Comparison of ENCODE assay signal across 11 mouse cellular contexts in the genomic region with DNA sequence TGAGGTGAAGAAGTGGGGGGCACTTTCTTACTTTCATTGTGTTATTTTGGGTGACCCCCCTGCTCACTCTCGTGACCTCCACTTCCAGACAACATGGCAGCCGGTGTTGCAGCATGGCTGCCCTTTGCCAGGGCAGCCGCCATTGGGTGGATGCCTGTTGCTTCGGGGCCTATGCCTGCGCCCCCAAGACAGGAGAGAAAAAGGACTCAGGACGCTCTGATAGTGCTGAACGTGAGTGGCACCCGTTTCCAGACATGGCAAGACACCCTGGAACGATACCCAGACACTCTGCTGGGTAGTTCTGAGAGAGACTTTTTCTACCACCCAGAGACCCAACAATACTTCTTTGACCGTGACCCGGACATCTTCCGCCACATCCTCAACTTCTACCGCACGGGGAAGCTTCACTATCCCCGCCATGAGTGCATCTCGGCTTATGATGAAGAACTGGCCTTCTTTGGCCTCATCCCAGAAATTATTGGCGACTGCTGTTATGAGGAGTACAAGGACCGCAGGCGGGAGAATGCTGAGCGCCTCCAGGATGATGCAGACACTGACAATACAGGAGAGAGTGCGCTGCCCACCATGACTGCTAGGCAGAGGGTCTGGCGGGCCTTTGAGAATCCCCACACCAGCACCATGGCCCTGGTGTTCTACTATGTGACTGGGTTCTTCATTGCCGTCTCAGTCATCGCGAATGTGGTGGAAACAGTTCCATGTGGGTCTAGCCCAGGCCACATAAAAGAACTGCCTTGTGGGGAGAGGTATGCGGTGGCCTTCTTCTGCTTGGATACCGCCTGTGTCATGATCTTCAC. TPM values are rescaled to one million over a fixed set of nuclear protein-coding genes. Genes with fewer than 3 reads are reported as not detected.
DNase-seq lines count a peak whose midpoint lies in the region; ATAC-seq and TF ChIP-seq lines count a peak whose summit lies in the region.
"Had no signal": no experiment of that assay in that cellular context is flagged by ENCODE, and none has a peak within 500 bp of the region (broad histone marks: within the 10 kb centered on the region; RNA-seq: fewer than 3 reads in every experiment).

No protein-coding gene starts in this region.

- H3K27me3 ChIP-seq in forebrain, embryonic 10.5 days (ENCODE audit: poor library complexity, severe bottlenecking), result peaks cover 24% of the 10 kb centered on the region
- no peaks in the 10 kb centered on the region for H3K27me3 ChIP-seq in forebrain, embryonic 16.5 days (replicated peaks; ENCODE audit: control insufficient read depth, insufficient read depth, low read length)
- H3K27me3 ChIP-seq in midbrain, embryonic 11.5 days (ENCODE audit: control insufficient read depth, insufficient read depth, low read length), result peaks cover 4% of the 10 kb centered on the region
- H3K27me3 ChIP-seq in midbrain, embryonic 10.5 days (ENCODE audit: low read depth, poor library complexity, severe bottlenecking), result peaks cover 31% of the 10 kb centered on the region
- H3K27me3 ChIP-seq in forebrain, embryonic 14.5 days (replicated peaks; ENCODE audit: control insufficient read depth, insufficient read depth, low read length), result no peaks in the 10 kb centered on the region
- H3K27me3 ChIP-seq in midbrain, postnatal 0 days (ENCODE audit: insufficient read depth, low read length), result no peaks in the 10 kb centered on the region

- no peak for TF ChIP-seq CTCF in midbrain, postnatal 0 days (IDR thresholded peaks at IDR 0.05)

- H3K4me1 ChIP-seq in forebrain, embryonic 10.5 days, result peaks cover 9% of the 10 kb centered on the region; the same call in 1 of the 2 replicates
- 0 out of 2 replicates have a peak, but pooled peaks cover 2% of the 10 kb centered on the region for H3K4me1 ChIP-seq in forebrain, embryonic 16.5 days (replicated peaks; ENCODE audit: control insufficient read depth, insufficient read depth, low read length)
- 0 out of 2 replicates have a peak, but pooled peaks cover 2% of the 10 kb centered on the region for H3K4me1 ChIP-seq in midbrain, embryonic 11.5 days (ENCODE audit: control insufficient read depth, insufficient read depth, low read length)
- peaks cover 5% of the 10 kb centered on the region; the same call in 1 of the 2 replicates for H3K4me1 ChIP-seq in midbrain, embryonic 10.5 days
- H3K4me1 ChIP-seq in forebrain, embryonic 14.5 days (ENCODE audit: control insufficient read depth, insufficient read depth, low read length), result no peaks in the 10 kb centered on the region
- H3K4me1 ChIP-seq in midbrain, postnatal 0 days (ENCODE audit: insufficient read depth, low read length), result no peaks in the 10 kb centered on the region

- no peaks in the 10 kb centered on the region for H3K9me3 ChIP-seq in forebrain, embryonic 10.5 days
- H3K9me3 ChIP-seq in forebrain, embryonic 16.5 days (ENCODE audit: control insufficient read depth, low read length), result no peaks in the 10 kb centered on the region
- H3K9me3 ChIP-seq in midbrain, embryonic 11.5 days (ENCODE audit: control insufficient read depth, low read length), result no peaks in the 10 kb centered on the region
- no peaks in the 10 kb centered on the region for H3K9me3 ChIP-seq in midbrain, embryonic 10.5 days (replicated peaks)
- no peaks in the 10 kb centered on the region for H3K9me3 ChIP-seq in forebrain, embryonic 14.5 days (replicated peaks; ENCODE audit: control insufficient read depth, low read length)
- no peaks in the 10 kb centered on the region for H3K9me3 ChIP-seq in midbrain, postnatal 0 days (ENCODE audit: low read length)

- peak overlapping the region; percentile 78; the same call in 1 of the 2 replicates for H3K4me3 ChIP-seq in forebrain, embryonic 10.5 days
- no peak overlapping the region for H3K4me3 ChIP-seq in forebrain, embryonic 16.5 days (replicated peaks; ENCODE audit: low read length)
- no peak overlapping the region for H3K4me3 ChIP-seq in midbrain, embryonic 11.5 days (ENCODE audit: low read depth, low read length)
- H3K4me3 ChIP-seq in midbrain, embryonic 10.5 days, result no peak overlapping the region
- H3K4me3 ChIP-seq in forebrain, embryonic 14.5 days (ENCODE audit: low read depth, low read length), result no peak overlapping the region
- H3K4me3 ChIP-seq in midbrain, postnatal 0 days (ENCODE audit: low read depth, low read length), result peak overlapping the region; percentile 62

- H3K4me2 ChIP-seq in forebrain, embryonic 16.5 days (ENCODE audit: low read length), result no peak overlapping the region
- no peak overlapping the region for H3K4me2 ChIP-seq in midbrain, embryonic 11.5 days
- peak overlapping the region; percentile 64; the same call in 1 of the 2 replicates for H3K4me2 ChIP-seq in forebrain, embryonic 14.5 days (ENCODE audit: low read length)
- H3K4me2 ChIP-seq in midbrain, postnatal 0 days (ENCODE audit: low read depth, low read length, poor library complexity, severe bottlenecking), result peak overlapping the region; percentile 69

- no peak for ATAC-seq in forebrain, embryonic 16.5 days
- ATAC-seq in midbrain, embryonic 11.5 days (ENCODE audit: low FRiP score), result no peak
- no peak for ATAC-seq in forebrain, embryonic 14.5 days
- ATAC-seq in midbrain, postnatal 0 days (ENCODE audit: low FRiP score), result no peak
- ATAC-seq in activated CD4-positive, CD25-positive, alpha-beta regulatory T cell, adult 4 months, result no peak

- no peak overlapping the region for H3K27ac ChIP-seq in forebrain, embryonic 10.5 days
- H3K27ac ChIP-seq in forebrain, embryonic 16.5 days (ENCODE audit: low read length), result no peak overlapping the region
- no peak overlapping the region for H3K27ac ChIP-seq in midbrain, embryonic 11.5 days (ENCODE audit: low read depth, low read length)
- H3K27ac ChIP-seq in midbrain, embryonic 10.5 days (replicated peaks), result no peak overlapping the region
- H3K27ac ChIP-seq in forebrain, embryonic 14.5 days (ENCODE audit: low read depth, low read length), result no peak overlapping the region
- H3K27ac ChIP-seq in midbrain, postnatal 0 days (ENCODE audit: low read depth, low read length), result no peak overlapping the region

- H3K9ac ChIP-seq in forebrain, embryonic 16.5 days (replicated peaks; ENCODE audit: low read depth, low read length), result no peak overlapping the region
- no peak overlapping the region for H3K9ac ChIP-seq in midbrain, embryonic 11.5 days (ENCODE audit: low read length)
- H3K9ac ChIP-seq in forebrain, embryonic 14.5 days (ENCODE audit: low read length), result no peak overlapping the region
- no peak overlapping the region for H3K9ac ChIP-seq in midbrain, postnatal 0 days (replicated peaks; ENCODE audit: low read length, poor library complexity, severe bottlenecking)

- peaks cover 9% of the 10 kb centered on the region; the same call in 1 of the 2 replicates for H3K36me3 ChIP-seq in forebrain, embryonic 10.5 days (replicated peaks)
- no peaks in the 10 kb centered on the region for H3K36me3 ChIP-seq in forebrain, embryonic 16.5 days (ENCODE audit: control insufficient read depth, insufficient read depth)
- H3K36me3 ChIP-seq in midbrain, embryonic 11.5 days (ENCODE audit: control insufficient read depth, insufficient read depth, low read length), result no peaks in the 10 kb centered on the region
- no peaks in the 10 kb centered on the region for H3K36me3 ChIP-seq in midbrain, embryonic 10.5 days
- H3K36me3 ChIP-seq in forebrain, embryonic 14.5 days (ENCODE audit: control insufficient read depth, insufficient read depth, low read length), result no peaks in the 10 kb centered on the region
- no peaks in the 10 kb centered on the region for H3K36me3 ChIP-seq in midbrain, postnatal 0 days (ENCODE audit: insufficient read depth, low read length)

- DNase-seq in forebrain, embryonic 10.5 days (ENCODE audit: extremely low spot score, low spot score), result no peak
- DNase-seq in midbrain, embryonic 11.5 days (ENCODE audit: low spot score, missing footprints), result peak; percentile 81
- no peak for DNase-seq in midbrain, embryonic 10.5 days (ENCODE audit: low spot score)
- DNase-seq in forebrain, embryonic 14.5 days (ENCODE audit: low spot score), result no peak
- peak; percentile 3 for DNase-seq in midbrain, postnatal 0 days (ENCODE audit: low spot score)
- no peak for DNase-seq in thymus, adult 18-20 months
- DNase-seq: spleen, adult 18-20 months had no signal

- 95% methylated on average over 27 of the region's 27 CpGs for WGBS in forebrain, embryonic 10.5 days
- 96% methylated on average over 27 of the region's 27 CpGs for WGBS in forebrain, embryonic 16.5 days
- WGBS in midbrain, embryonic 11.5 days, result 93% methylated on average over 27 of the region's 27 CpGs
- WGBS in midbrain, embryonic 10.5 days, result 93% methylated on average over 27 of the region's 27 CpGs
- 95% methylated on average over 27 of the region's 27 CpGs for WGBS in forebrain, embryonic 14.5 days
- WGBS in midbrain, postnatal 0 days, result 96% methylated on average over 27 of the region's 27 CpGs

RNA-seq across cellular contexts. Expression of a gene that starts 1.1 kb away (rescaled TPM):
- polyA plus RNA-seq in forebrain, embryonic 10.5 days (2016; fragmentation: Nextera tagmentation; extraction: Ambion mirVana), result 0.71 and 0.94 TPM in 2 replicates
- 9.3 and 13.5 TPM in 2 replicates for polyA plus RNA-seq in forebrain, embryonic 16.5 days (2015; fragmentation: Nextera tagmentation; extraction: Ambion mirVana)
- polyA plus RNA-seq in midbrain, embryonic 11.5 days (2014; fragmentation: Nextera tagmentation; extraction: Ambion mirVana), result 1.2 and 2.0 TPM in 2 replicates
- polyA plus RNA-seq in midbrain, embryonic 10.5 days (2016; fragmentation: Nextera tagmentation; extraction: Ambion mirVana), result 0.31 and 0.88 TPM in 2 replicates
- polyA plus RNA-seq in forebrain, embryonic 14.5 days (2014; fragmentation: Nextera tagmentation; extraction: Ambion mirVana), result 8.6 and 11.4 TPM in 2 replicates
- 95.2 and 95.8 TPM in 2 replicates for total RNA-seq in midbrain, postnatal 0 days (2014; rRNA removed)
- polyA plus RNA-seq in midbrain, postnatal 0 days (2015; fragmentation: Nextera tagmentation; extraction: Ambion mirVana), result 41.3 and 44.6 TPM in 2 replicates
- polyA plus RNA-seq in activated CD4-positive, CD25-positive, alpha-beta regulatory T cell, adult 4 months (2017; shearing (Covaris generic)), result not detected
- total RNA-seq: megakaryocyte-erythroid progenitor cell, adult 5-6 weeks had no signal
- polyA plus RNA-seq: liver, adult 2 months had no signal

Comparison
In these comparisons a context has a peak if more than half of its experiments do, and no peak if none do; other contexts are left out.
1. DNase-seq: peak in midbrain, embryonic 11.5 days (single experiment) and midbrain, postnatal 0 days (single experiment); none in forebrain, embryonic 10.5 days (single experiment), midbrain, embryonic 10.5 days (single experiment), forebrain, embryonic 14.5 days (single experiment) and thymus, adult 18-20 months (0 of 2).
2. H3K4me3 ChIP-seq: peak in forebrain, embryonic 10.5 days (single experiment) and midbrain, postnatal 0 days (single experiment); none in forebrain, embryonic 16.5 days (single experiment), midbrain, embryonic 11.5 days (single experiment), midbrain, embryonic 10.5 days (single experiment) and forebrain, embryonic 14.5 days (single experiment).
3. H3K4me2 ChIP-seq: peak in forebrain, embryonic 14.5 days (single experiment) and midbrain, postnatal 0 days (single experiment); none in forebrain, embryonic 16.5 days (single experiment) and midbrain, embryonic 11.5 days (single experiment).